Mouse (Mus musculus) bone marrow, adult 2 months (tissue): ENCODE results near the gene Itgae. TPM values are rescaled to one million over a fixed set of nuclear protein-coding genes. Genes with fewer than 3 reads are reported as not detected.

Experiments used
- H3K27ac ChIP-seq: fragments of 200-500 bp; 2 replicates; pipeline ENCODE4 v1.5.1; 2012; ENCODE audit warnings: low read depth, mild to moderate bottlenecking, control low read depth, inconsistent platforms, low read length; ENCODE audit not compliant: control insufficient read depth, poor library complexity, insufficient read depth
- H3K4me1 ChIP-seq: fragments of 200-500 bp; 2 replicates; pipeline ENCODE4 v1.6.1; 2011; ENCODE audit warnings: low read length; ENCODE audit not compliant: control insufficient read depth, insufficient read depth
- H3K4me3 ChIP-seq: fragments of 200-500 bp; replicated peaks from 2 replicates; pipeline ENCODE3; 2011; ENCODE audit warnings: mild to moderate bottlenecking, low read depth, low read length, control low read depth; ENCODE audit not compliant: control insufficient read depth
- CTCF ChIP-seq: fragments of 200-500 bp; IDR thresholded peaks from 2 replicates; pipeline ENCODE4 v1.5.1; 2011; ENCODE audit warnings: low read length, control low read depth; ENCODE audit not compliant: control insufficient read depth, insufficient read depth
- POLR2A ChIP-seq: fragments of 200-500 bp; IDR thresholded peaks from 2 replicates; pipeline ENCODE4 v1.6.1; 2011; ENCODE audit warnings: low read depth, mild to moderate bottlenecking, control low read depth, low read length, borderline replicate concordance; ENCODE audit not compliant: control insufficient read depth
- WGBS: fragments of 180-500 bp; shearing (Covaris S2); methylation state at CpG from one replicate; pipeline ENCODE4 v1.1.7; 2018; 5-methylcytosine and 5-hydroxymethylcytosine counted together
- polyA plus RNA-seq: library from polyadenylated mRNA; stranded (reverse); fragments of >200 nt; gene quantifications from 2 replicates; pipeline ENCODE4 v1.2.4, GENCODE M21; 2011; ENCODE audit warnings: low replicate concordance; ENCODE audit not compliant: missing spikeins, insufficient read depth, insufficient read length

Gene Itgae
- polyA plus RNA-seq, 1 experiment, result 1.2 TPM

GRCm38 (mm10) chr11:73146026-73146974 lies 55.9 kb downstream of the Itgae start:
- WGBS, result 82% methylated on average over 11 of the region's 11 CpGs
- Histone ChIP-seq H3K4me3 (no peak overlapping the region), H3K4me1 (no peaks in the 10 kb centered on the region), H3K27ac (no peak overlapping the region)
- TF ChIP-seq POLR2A (no peak), CTCF (no peak)

DNA sequence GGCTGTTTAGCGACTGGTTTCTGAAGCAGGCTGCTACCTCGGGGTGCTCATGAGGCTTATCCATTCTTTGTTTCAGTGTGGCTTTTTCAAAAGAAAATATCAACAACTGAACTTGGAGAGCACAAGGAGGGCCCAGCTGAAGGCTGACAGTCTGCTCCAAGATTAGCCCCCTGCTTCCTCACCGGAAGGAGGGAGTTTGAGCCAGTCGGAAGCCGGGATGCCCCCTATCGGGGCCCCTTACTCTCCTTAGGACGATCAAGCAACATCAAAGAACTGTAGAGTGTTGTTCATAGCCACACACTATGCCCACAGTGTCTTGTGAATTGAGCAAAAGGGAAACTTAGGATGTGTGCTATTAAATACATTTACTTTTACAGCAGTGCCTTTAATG lies 56.6 kb downstream of the Itgae start:
- 68% methylated on average over 7 of the region's 7 CpGs for WGBS
- no peaks in the 10 kb centered on the region for H3K4me1 ChIP-seq
- H3K27ac ChIP-seq, result no peak overlapping the region
- no peak overlapping the region for H3K4me3 ChIP-seq
- TF ChIP-seq CTCF (no peak), POLR2A (no peak)

DNA sequence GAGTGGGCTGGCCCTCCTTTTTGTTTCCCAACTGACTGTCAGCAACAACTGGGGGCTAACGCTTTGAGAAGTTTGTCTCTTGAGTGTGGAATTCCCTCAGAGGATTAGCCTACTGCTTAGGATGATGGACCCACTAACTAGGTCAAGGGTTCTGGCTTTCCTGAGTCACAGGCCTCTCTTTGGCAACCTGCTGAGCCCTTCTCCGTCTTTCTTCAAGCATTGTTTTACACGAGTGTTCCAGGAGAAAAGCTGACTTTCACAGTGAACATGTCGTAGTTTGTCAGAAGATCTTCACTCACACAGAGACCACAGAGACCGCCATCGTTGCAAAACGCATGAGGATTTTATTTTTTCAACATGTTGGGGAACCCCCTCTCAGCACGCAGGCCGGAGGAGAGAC lies 57.8 kb downstream of the Itgae start:
- WGBS, result 74% methylated on average over 9 of the region's 9 CpGs

GRCm38 (mm10) chr11:73155071-73155470 lies 64.7 kb downstream of the Itgae start:
- Histone ChIP-seq H3K4me1 (no peaks in the 10 kb centered on the region), H3K27ac (no peak overlapping the region), H3K4me3 (no peak overlapping the region)
- no peak for TF ChIP-seq POLR2A
- no peak for TF ChIP-seq CTCF
- WGBS, result 65% methylated on average over 6 of the region's 6 CpGs

More for the DNA sequence above, 57.8 kb downstream of the Itgae start:
- TF ChIP-seq CTCF, result no peak
- H3K27ac ChIP-seq, result no peak overlapping the region
- no peak overlapping the region for H3K4me3 ChIP-seq
- no peaks in the 10 kb centered on the region for H3K4me1 ChIP-seq

- Histone ChIP-seq H3K4me1 (no peaks in the 10 kb centered on the region), H3K27ac (no peak within 1 kb of the TSS; the same call in 1 of the 2 replicates), H3K4me3 (no peak within 1 kb of the TSS)
- 3% methylated on average over 49 of the region's 49 CpGs for WGBS
- TF ChIP-seq CTCF (no peak), POLR2A (no peak)
Observed at GRCm38 (mm10) chr11:73159957-73160810, 69.8 kb downstream of the Itgae start, which contains the start of gene P2rx5. Gene P2rx5, plus strand, starts transcription at chr11:73160421.

DNA sequence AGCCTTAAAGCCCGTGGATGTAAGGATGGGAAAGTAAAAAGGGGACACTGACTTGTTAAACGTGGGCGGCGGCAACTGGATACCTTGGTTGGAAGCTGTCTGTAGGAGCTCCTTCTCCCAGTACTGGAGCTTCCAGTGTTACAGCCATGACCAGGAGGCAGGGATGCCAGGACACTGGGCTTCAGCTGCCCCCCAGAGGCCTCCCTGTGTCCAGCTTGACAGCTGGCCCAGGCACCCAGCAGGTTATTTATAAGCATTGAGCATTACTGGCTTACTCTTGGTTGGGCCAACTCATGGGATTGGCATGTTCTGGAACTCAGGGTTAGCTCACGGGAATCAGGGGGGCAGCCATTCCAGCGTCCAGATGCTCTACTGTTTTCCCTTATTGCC lies 70.4 kb downstream of the Itgae start:
- no peak for TF ChIP-seq POLR2A
- TF ChIP-seq CTCF, result no peak
- Histone ChIP-seq H3K27ac (no peak overlapping the region), H3K4me1 (no peaks in the 10 kb centered on the region), H3K4me3 (no peak overlapping the region)
- 39% methylated on average over 6 of the region's 6 CpGs for WGBS

DNA sequence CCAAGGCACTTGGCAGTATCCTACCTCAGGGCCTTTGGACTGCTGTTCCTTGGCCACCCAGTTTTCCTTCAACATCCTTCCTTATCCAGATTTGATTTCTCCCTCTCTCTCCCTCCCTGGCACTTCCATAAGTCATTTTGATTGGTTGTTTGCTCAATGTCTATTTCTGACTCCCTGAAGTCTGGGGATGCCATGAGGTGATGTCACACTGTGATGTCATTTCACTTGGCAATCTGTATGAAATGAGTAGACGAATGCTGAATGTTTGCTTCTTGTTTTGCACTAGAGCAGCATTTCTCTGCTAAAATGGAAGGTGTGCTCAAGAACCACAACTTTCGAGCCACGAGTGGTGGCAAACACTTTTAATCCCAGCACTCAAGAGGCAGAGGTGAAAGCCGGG lies 71.2 kb downstream of the Itgae start:
- TF ChIP-seq POLR2A, result no peak
- no peak for TF ChIP-seq CTCF
- H3K4me1 ChIP-seq, result no peaks in the 10 kb centered on the region
- H3K4me3 ChIP-seq, result no peak overlapping the region
- 70% methylated on average over 4 of the region's 4 CpGs for WGBS
- H3K27ac ChIP-seq, result no peak overlapping the region

- TF ChIP-seq POLR2A, result no peak
- no peak overlapping the region for H3K4me3 ChIP-seq
- no peaks in the 10 kb centered on the region for H3K4me1 ChIP-seq
- WGBS, result 6% methylated on average over 5 of the region's 5 CpGs
- no peak overlapping the region for H3K27ac ChIP-seq
Observed at GRCm38 (mm10) chr11:73162284-73162683, 71.9 kb downstream of the Itgae start.
